Mouse (Mus musculus) CH12.LX (cell line): ENCODE data around the gene Xpo6. TPM values are rescaled to one million over a fixed set of nuclear protein-coding genes. Genes with fewer than 3 reads are reported as not detected.

Experiments
- DNase-seq: peaks from one replicate; pipeline ENCODE4 v3.0.0-alpha.2; 2013; ENCODE audit errors: extremely low read depth
- H3K27ac ChIP-seq: 2 replicates; pipeline ENCODE4 v1.5.1; 2012; ENCODE audit warnings: low read depth, mild to moderate bottlenecking, control low read depth, moderate library complexity; ENCODE audit not compliant: insufficient read depth
- H3K27me3 ChIP-seq: replicated peaks from 2 replicates; pipeline ENCODE3; 2012; ENCODE audit warnings: inconsistent platforms
- H3K36me3 ChIP-seq, 2 experiments: replicated peaks in 1 of 2; 2 replicates each; pipeline versions ENCODE3 to v1.6.1; 2012; ENCODE audit warnings: inconsistent platforms in 1 of 2, low read length in 1 of 2, mild to moderate bottlenecking in 1 of 2, mixed read lengths in 1 of 2, moderate library complexity in 1 of 2; ENCODE audit not compliant: control insufficient read depth in 1 of 2, insufficient read depth in 1 of 2
- H3K4me1 ChIP-seq, 2 experiments: 2 replicates each; pipeline ENCODE4 v1.6.1; 2012; ENCODE audit warnings: inconsistent platforms in 1 of 2, moderate library complexity in 1 of 2; ENCODE audit not compliant: insufficient read depth in 2 of 2, control insufficient read depth in 1 of 2
- H3K4me2 ChIP-seq: 2 replicates; pipeline ENCODE4 v1.6.1; 2012; ENCODE audit warnings: low read depth, mild to moderate bottlenecking, control low read depth; ENCODE audit not compliant: poor library complexity, insufficient read depth, severe bottlenecking
- H3K4me3 ChIP-seq, 3 experiments: fragments of 150-350 bp in 1 of 3; sonication (generic) in 1 of 3; replicated peaks in 1 of 3; 2 replicates each; pipeline versions ENCODE3 to v1.5.1; 2011 to 2012; ENCODE audit warnings: low read depth in 2 of 3, low read length in 2 of 3, mild to moderate bottlenecking in 2 of 3, moderate library complexity in 2 of 3, control low read depth in 1 of 3, improper control_type of control experiment in 1 of 3, inconsistent platforms in 1 of 3, mixed read lengths in 1 of 3; ENCODE audit not compliant: poor library complexity in 1 of 3
- H3K79me2 ChIP-seq: replicated peaks from 2 replicates; pipeline ENCODE4 v1.6.1; 2012; ENCODE audit warnings: mild to moderate bottlenecking, moderate library complexity; ENCODE audit not compliant: control insufficient read depth, poor library complexity, insufficient read depth, severe bottlenecking; ENCODE audit errors: extremely low read depth
- H3K9ac ChIP-seq: 2 replicates; pipeline ENCODE4 v1.6.1; 2012; ENCODE audit warnings: low read depth, mild to moderate bottlenecking, control low read depth, moderate library complexity; ENCODE audit not compliant: insufficient read depth
- H3K9me3 ChIP-seq: replicated peaks from 2 replicates; pipeline ENCODE3; 2012; ENCODE audit warnings: low read length, inconsistent platforms, mixed read lengths
- BHLHE40 ChIP-seq: IDR thresholded peaks from 2 replicates; pipeline ENCODE4 v1.6.1; 2011; ENCODE audit warnings: mild to moderate bottlenecking, low read depth, low read length, improper control_type of control experiment
- CHD1 ChIP-seq: IDR thresholded peaks from 2 replicates; pipeline ENCODE4 v1.6.1; 2012; ENCODE audit warnings: low read depth, low read length, improper control_type of control experiment, inconsistent platforms
- CTCF ChIP-seq, 2 experiments: IDR thresholded peaks in 1 of 2; conservative IDR thresholded peaks in 1 of 2; 2 replicates each; pipeline ENCODE4 v1.5.1; 2011 to 2012; ENCODE audit warnings: low read depth in 2 of 2, low read length in 2 of 2, improper control_type of control experiment in 1 of 2, inconsistent platforms in 1 of 2, mild to moderate bottlenecking in 1 of 2, moderate library complexity in 1 of 2
- ELF1 ChIP-seq: IDR thresholded peaks from 2 replicates; pipeline ENCODE4 v1.6.1; 2014; ENCODE audit warnings: low read depth, mild to moderate bottlenecking, inconsistent platforms, low read length, improper control_type of control experiment
- EP300 ChIP-seq: IDR thresholded peaks from 2 replicates; pipeline ENCODE4 v1.6.1; 2011; ENCODE audit warnings: low read length, improper control_type of control experiment
- ETS1 ChIP-seq: conservative IDR thresholded peaks from 2 replicates; pipeline ENCODE4 v1.6.1; 2012; ENCODE audit warnings: low read depth, mild to moderate bottlenecking, inconsistent platforms, low read length, improper control_type of control experiment, moderate library complexity
- IRF4 ChIP-seq: IDR thresholded peaks from 2 replicates; pipeline ENCODE4 v1.6.1; 2014; ENCODE audit warnings: low read depth, mild to moderate bottlenecking, inconsistent platforms, low read length, improper control_type of control experiment
- MAZ ChIP-seq: IDR thresholded peaks from 2 replicates; pipeline ENCODE4 v1.6.1; 2012; ENCODE audit warnings: low read depth, mild to moderate bottlenecking, inconsistent platforms, low read length, improper control_type of control experiment, moderate library complexity
- MEF2A ChIP-seq: IDR thresholded peaks from 2 replicates; pipeline ENCODE4 v1.6.1; 2014; ENCODE audit warnings: low read depth, mild to moderate bottlenecking, inconsistent platforms, low read length, improper control_type of control experiment, borderline replicate concordance
- NRF1 ChIP-seq: IDR thresholded peaks from 2 replicates; pipeline ENCODE4 v1.6.1; 2014; ENCODE audit warnings: low read depth, mild to moderate bottlenecking, inconsistent platforms, low read length, improper control_type of control experiment, moderate library complexity
- POLR2A ChIP-seq: IDR thresholded peaks from 2 replicates; pipeline ENCODE4 v1.6.1; 2011; ENCODE audit warnings: low read depth, mild to moderate bottlenecking, improper control_type of control experiment, low read length
- RAD21 ChIP-seq: IDR thresholded peaks from 2 replicates; pipeline ENCODE4 v1.6.1; 2011; ENCODE audit warnings: low read depth, mild to moderate bottlenecking, low read length, improper control_type of control experiment, moderate library complexity
- SIN3A ChIP-seq: IDR thresholded peaks from 2 replicates; pipeline ENCODE4 v1.6.1; 2012; ENCODE audit warnings: low read length, improper control_type of control experiment, inconsistent platforms
- SMC3 ChIP-seq: IDR thresholded peaks from 2 replicates; pipeline ENCODE4 v1.6.1; 2011; ENCODE audit warnings: low read depth, low read length, improper control_type of control experiment
- TBP ChIP-seq: conservative IDR thresholded peaks from 2 replicates; pipeline ENCODE4 v1.6.1; 2011; ENCODE audit warnings: low read depth, low read length, improper control_type of control experiment
- TCF12 ChIP-seq: IDR thresholded peaks from 2 replicates; pipeline ENCODE4 v1.6.1; 2014; ENCODE audit warnings: low read depth, mild to moderate bottlenecking, inconsistent platforms, low read length, improper control_type of control experiment
- USF2 ChIP-seq: conservative IDR thresholded peaks from 2 replicates; pipeline ENCODE4 v1.6.1; 2011; ENCODE audit warnings: low read depth, low read length, improper control_type of control experiment
- ZC3H11A ChIP-seq: IDR thresholded peaks from 2 replicates; pipeline ENCODE4 v1.6.1; 2012; ENCODE audit warnings: low read depth, mild to moderate bottlenecking, inconsistent platforms, low read length, improper control_type of control experiment
- ZKSCAN1 ChIP-seq: IDR thresholded peaks from 2 replicates; pipeline ENCODE4 v1.6.1; 2012; ENCODE audit warnings: low read depth, inconsistent platforms, low read length, improper control_type of control experiment, borderline replicate concordance
- ZNF384 ChIP-seq: IDR thresholded peaks from 2 replicates; pipeline ENCODE4 v1.6.1; 2012; ENCODE audit warnings: low read depth, low read length, improper control_type of control experiment, inconsistent platforms
- dilution Hi-C: fragments of 300-500 bp; cut with MboI; formaldehyde crosslinking; loops from 2 replicates; pipeline ENCODE4 v1.14.3; 2020; ENCODE audit warnings: low sequenced_read_pairs; ENCODE audit not compliant: extremely low pct_unique_long_range_greater_than_20kb, extremely low pct_ligation_motif_present
- in situ Hi-C: fragments of 300-500 bp; cut with MboI; formaldehyde crosslinking; loops from 3 replicates; pipeline ENCODE4 v1.14.3; 2019; ENCODE audit warnings: low sequenced_read_pairs, low pct_ligation_motif_present, low pct_unique_long_range_greater_than_20kb, mixed read lengths
- polyA plus RNA-seq: library from polyadenylated mRNA; unstranded; fragments of >175 nt; gene quantifications from 2 replicates; pipeline ENCODE4 v1.2.1, GENCODE M21; 2012; ENCODE audit warnings: low read depth; ENCODE audit not compliant: insufficient read length
- total RNA-seq, 2 experiments: library from RNA; depleted of rRNA; stranded (reverse); fragments of 300-350 nt in 1 of 2; fragments of >200 nt in 1 of 2; gene quantifications; 2 replicates each; pipeline ENCODE4 v1.2.3; 2012 to 2014

Xpo6 gene
- total and polyA plus RNA-seq, 3 experiments, result 49.9 to 149 (median 79.1) TPM

GRCm38 (mm10) chr7:126175999-126176398 lies 24.3 kb downstream of the Xpo6 start:
- dilution Hi-C loops, result no loop called here
- H3K9me3 ChIP-seq, result no peaks in the 10 kb centered on the region
- H3K4me2 ChIP-seq, result no peak overlapping the region
- H3K79me2 ChIP-seq, result peaks cover 54% of the 10 kb centered on the region
- H3K27ac ChIP-seq, result no peak overlapping the region
- no peaks in the 10 kb centered on the region for H3K27me3 ChIP-seq
- H3K36me3 ChIP-seq, result peaks cover 7 to 53% of the 10 kb centered on the region in 2 experiments
- no peak overlapping the region for H3K4me3 ChIP-seq
- H3K9ac ChIP-seq, result no peak overlapping the region
- in situ Hi-C loops, result no loop called here
- TF ChIP-seq ZKSCAN1, result no peak
- TF ChIP-seq POLR2A, result no peak
- TF ChIP-seq CTCF (conservative IDR thresholded peaks at IDR 0.05 in 1 of 2, IDR thresholded peaks at IDR 0.05 in 1 of 2; ENCODE audit: low read depth in 2 of 2, low read length in 2 of 2), result peak in 1 of 2 experiments; percentile 45; a peak in 2 of 4 replicates
- TF ChIP-seq, all 38 proteins: peak for 1
- peaks cover 5 to 60% of the 10 kb centered on the region in 2 experiments for H3K4me1 ChIP-seq
- no peak for DNase-seq

- DNase-seq, result no peak
- Histone ChIP-seq H3K27ac (no peak overlapping the region), H3K79me2 (peaks cover 49% of the 10 kb centered on the region), H3K4me3 (no peak overlapping the region), H3K27me3 (no peaks in the 10 kb centered on the region), H3K4me2 (no peak overlapping the region), H3K9me3 (no peaks in the 10 kb centered on the region)
- in situ Hi-C loops, result no loop called here
- TF ChIP-seq ZNF384 (no peak), SMC3 (no peak), TCF12 (no peak), CTCF (conservative IDR thresholded peaks at IDR 0.05 in 1 of 2, IDR thresholded peaks at IDR 0.05 in 1 of 2; ENCODE audit: low read depth in 2 of 2, low read length in 2 of 2) (no peak), CHD1 (no peak), NRF1 (no peak), IRF4 (no peak), MEF2A (no peak), ZC3H11A (no peak), ELF1 (no peak), SIN3A (no peak), EP300 (no peak), BHLHE40 (no peak), RAD21 (no peak), ETS1 (no peak), USF2 (no peak), MAZ (no peak), TBP (no peak)
- TF ChIP-seq, all 38 proteins: peak for 0
- no peak overlapping the region for H3K9ac ChIP-seq
- dilution Hi-C loops, result no loop called here
- peaks cover 2 to 55% of the 10 kb centered on the region in 2 experiments for H3K4me1 ChIP-seq
- H3K36me3 ChIP-seq, result peaks cover 11 to 58% of the 10 kb centered on the region in 2 experiments
Measured at GRCm38 (mm10) chr7:126175456-126175855, 24.8 kb downstream of the Xpo6 start.
